Comparison of ENCODE assay signal across 8 mouse cellular contexts in the genomic region with DNA sequence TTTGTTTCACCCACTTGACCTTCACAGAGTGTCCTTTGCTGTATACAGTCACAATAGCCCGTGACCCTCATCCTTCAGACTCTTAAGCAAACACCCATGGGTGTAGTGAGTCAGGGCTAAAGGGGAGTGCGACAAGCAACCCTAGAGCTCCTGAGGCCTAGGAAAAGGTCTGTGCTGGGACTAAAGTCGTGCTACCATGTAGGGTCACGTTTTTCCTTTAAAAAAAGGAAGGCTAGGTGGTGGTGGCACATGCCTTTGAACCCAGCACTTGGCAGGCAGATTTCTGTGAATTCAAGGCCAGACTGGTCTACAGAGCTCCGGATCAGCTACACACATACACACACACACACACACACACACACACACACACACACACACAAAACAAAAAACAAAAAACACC. TPM values are rescaled to one million over a fixed set of nuclear protein-coding genes. Genes with fewer than 3 reads are reported as not detected.
DNase-seq lines count a peak whose midpoint lies in the region; ATAC-seq and TF ChIP-seq lines count a peak whose summit lies in the region.

No protein-coding gene starts in this region.

- ATAC-seq in hindbrain, embryonic 14.5 days (ENCODE audit: low FRiP score) = no peak
- peak; percentile 7 for ATAC-seq in midbrain, postnatal 0 days (ENCODE audit: low FRiP score)
- ATAC-seq in erythroid progenitor cell, adult 5-6 weeks (replicated peaks; ENCODE audit: low FRiP score, poor library complexity, severe bottlenecking) = no peak

- no peak for TF ChIP-seq CTCF in kidney, adult 2 months (conservative IDR thresholded peaks at IDR 0.05; ENCODE audit: insufficient read depth, insufficient read length, low read depth, low read length)
- no peak for TF ChIP-seq CTCF in midbrain, postnatal 0 days (IDR thresholded peaks at IDR 0.05)

- peaks cover 14% of the 10 kb centered on the region; the same call in 1 of the 2 replicates for H3K4me1 ChIP-seq in kidney, adult 2 months (ENCODE audit: control insufficient read depth, insufficient read depth, low read length)
- peaks cover 21% of the 10 kb centered on the region for H3K4me1 ChIP-seq in hindbrain, embryonic 14.5 days (replicated peaks; ENCODE audit: control insufficient read depth, insufficient read depth, low read length)
- peaks cover 7% of the 10 kb centered on the region; the same call in 1 of the 2 replicates for H3K4me1 ChIP-seq in midbrain, postnatal 0 days (ENCODE audit: insufficient read depth, low read length)

- WGBS in kidney, adult 2 months = 31% methylated on average over 5 of the region's 5 CpGs
- 29% methylated on average over 5 of the region's 5 CpGs for WGBS in hindbrain, embryonic 14.5 days
- 27% methylated on average over 5 of the region's 5 CpGs for WGBS in midbrain, postnatal 0 days

- peak overlapping the region; percentile 63 for H3K9ac ChIP-seq in hindbrain, embryonic 14.5 days
- H3K9ac ChIP-seq in midbrain, postnatal 0 days (replicated peaks; ENCODE audit: low read length, poor library complexity, severe bottlenecking) = peak overlapping the region; percentile 61

- H3K4me2 ChIP-seq in hindbrain, embryonic 14.5 days (replicated peaks) = peak overlapping the region; percentile 72
- H3K4me2 ChIP-seq in midbrain, postnatal 0 days (ENCODE audit: low read depth, low read length, poor library complexity, severe bottlenecking) = peak overlapping the region; percentile 76

- H3K9me3 ChIP-seq in hindbrain, embryonic 14.5 days (ENCODE audit: control insufficient read depth, low read length) = no peaks in the 10 kb centered on the region
- no peaks in the 10 kb centered on the region for H3K9me3 ChIP-seq in midbrain, postnatal 0 days (ENCODE audit: low read length)

- no peaks in the 10 kb centered on the region for H3K36me3 ChIP-seq in kidney, adult 2 months (ENCODE audit: control insufficient read depth, insufficient read depth, low read length)
- H3K36me3 ChIP-seq in hindbrain, embryonic 14.5 days (replicated peaks; ENCODE audit: control insufficient read depth, insufficient read depth) = no peaks in the 10 kb centered on the region
- no peaks in the 10 kb centered on the region for H3K36me3 ChIP-seq in midbrain, postnatal 0 days (ENCODE audit: insufficient read depth, low read length)

- H3K27me3 ChIP-seq in kidney, adult 2 months (replicated peaks; ENCODE audit: control insufficient read depth, insufficient read depth, low read length) = no peaks in the 10 kb centered on the region
- H3K27me3 ChIP-seq in hindbrain, embryonic 14.5 days (ENCODE audit: control insufficient read depth, insufficient read depth, low read length) = no peaks in the 10 kb centered on the region
- H3K27me3 ChIP-seq in midbrain, postnatal 0 days (ENCODE audit: insufficient read depth, low read length) = no peaks in the 10 kb centered on the region

- H3K27ac ChIP-seq in kidney, adult 2 months (ENCODE audit: insufficient read depth, low read depth, low read length) = no peak overlapping the region
- H3K27ac ChIP-seq in hindbrain, embryonic 14.5 days = peak overlapping the region; percentile 59; the same call in 1 of the 2 replicates
- H3K27ac ChIP-seq in midbrain, postnatal 0 days (ENCODE audit: low read depth, low read length) = no peak overlapping the region; the same call in 1 of the 2 replicates

- no peak for TF ChIP-seq POLR2A in kidney, adult 2 months (IDR thresholded peaks at IDR 0.05; ENCODE audit: low read depth, low read length)

- peak overlapping the region; percentile 85 for H3K4me3 ChIP-seq in kidney, adult 2 months (ENCODE audit: insufficient read depth, low read depth, low read length)
- peak overlapping the region; percentile 76 for H3K4me3 ChIP-seq in hindbrain, embryonic 14.5 days (replicated peaks; ENCODE audit: low read length)
- peak overlapping the region; percentile 85 for H3K4me3 ChIP-seq in midbrain, postnatal 0 days (ENCODE audit: low read depth, low read length)

- no peak for DNase-seq in kidney, adult 2 months
- no peak for DNase-seq in kidney, postnatal 4 days
- DNase-seq in Muller cell, postnatal 12 days (ENCODE audit: inconsistent ontology term) = peak; percentile 19
- DNase-seq in hindbrain, embryonic 14.5 days (ENCODE audit: low spot score) = no peak
- no peak for DNase-seq in midbrain, postnatal 0 days (ENCODE audit: low spot score)
- no peak for DNase-seq in cerebellum, adult 11-12 months
- no peak for DNase-seq in B cell, adult 2 months

RNA-seq across cellular contexts. Expression of a gene that starts 0.9 kb away (rescaled TPM):
- polyA plus RNA-seq in kidney, adult 2 months (2012; rRNA removed) = 11.4 and 12.0 TPM in 2 replicates
- polyA plus RNA-seq in hindbrain, embryonic 14.5 days (2014; fragmentation: Nextera tagmentation; extraction: Ambion mirVana) = 15.7 and 16.9 TPM in 2 replicates
- total RNA-seq in midbrain, postnatal 0 days (2014; rRNA removed) = 32.3 and 58.1 TPM in 2 replicates
- polyA plus RNA-seq in midbrain, postnatal 0 days (2015; fragmentation: Nextera tagmentation; extraction: Ambion mirVana) = 6.9 and 7.6 TPM in 2 replicates
- total RNA-seq in erythroid progenitor cell, adult 5-6 weeks (2015; ENCODE audit: low replicate concordance) = 26.3 and 29.3 TPM in 2 replicates
- 23.4 and 32.3 TPM in 2 replicates for total RNA-seq in erythroid progenitor cell, adult 5-6 weeks (2017; ENCODE audit: low replicate concordance)

RNA-seq across cellular contexts. Expression of a gene that starts 1.1 kb away (rescaled TPM):
- 3.1 and 3.6 TPM in 2 replicates for polyA plus RNA-seq in kidney, adult 2 months (2012; rRNA removed)
- polyA plus RNA-seq in hindbrain, embryonic 14.5 days (2014; fragmentation: Nextera tagmentation; extraction: Ambion mirVana) = 55.6 and 58.8 TPM in 2 replicates
- total RNA-seq in midbrain, postnatal 0 days (2014; rRNA removed) = 26.2 and 27.8 TPM in 2 replicates
- polyA plus RNA-seq in midbrain, postnatal 0 days (2015; fragmentation: Nextera tagmentation; extraction: Ambion mirVana) = 46.2 and 49.6 TPM in 2 replicates
- 36.4 and 49.9 TPM in 2 replicates for total RNA-seq in erythroid progenitor cell, adult 5-6 weeks (2015; ENCODE audit: low replicate concordance)
- 69.7 and 109 TPM in 2 replicates for total RNA-seq in erythroid progenitor cell, adult 5-6 weeks (2017; ENCODE audit: low replicate concordance)

Comparison
In these comparisons a context has a peak if more than half of its experiments do, and no peak if none do; other contexts are left out.
1. RNA of a gene that starts 1.1 kb away (polyA plus RNA-seq): 55.6 to 58.8 TPM in hindbrain, embryonic 14.5 days and 46.2 to 49.6 TPM in midbrain, postnatal 0 days; 3.1 to 3.6 TPM in kidney, adult 2 months; every median in the first group is over 10 times any median in the second.
2. Peak in every context shown above with its lines, with median percentiles within 50 percentile points of each other: H3K4me3 ChIP-seq.